Mouse (Mus musculus): ENCODE results near the gene Zfp865.

- peak; percentile 86 for TF ChIP-seq MAZ (IDR thresholded peaks at IDR 0.05; ENCODE audit: low read depth, low read length)
- TF ChIP-seq EP300 (IDR thresholded peaks at IDR 0.05; ENCODE audit: low read length), result no peak
- TF ChIP-seq POLR2A (IDR thresholded peaks at IDR 0.05; ENCODE audit: low read depth, low read length), result peak; percentile 74
- TF ChIP-seq KAT2A (IDR thresholded peaks at IDR 0.05; ENCODE audit: insufficient replicate concordance, low read length), result peak; percentile 90; the same call in 1 of the 2 replicates
- TF ChIP-seq CTCF (conservative IDR thresholded peaks at IDR 0.05 in 1 of 2, IDR thresholded peaks at IDR 0.05 in 1 of 2; ENCODE audit: low read depth in 2 of 2, low read length in 2 of 2), result no peak
- no peak for TF ChIP-seq CHD1 (IDR thresholded peaks at IDR 0.05; ENCODE audit: low read depth, low read length)
- peak; percentile 59 for TF ChIP-seq TCF12 (IDR thresholded peaks at IDR 0.05; ENCODE audit: low read depth, low read length)
- peak; percentile 48 for TF ChIP-seq USF1 (IDR thresholded peaks at IDR 0.05; ENCODE audit: low read depth, low read length)
- peak; percentile 93 for TF ChIP-seq HCFC1 (IDR thresholded peaks at IDR 0.05; ENCODE audit: low read depth, low read length)
- TF ChIP-seq CHD2 (IDR thresholded peaks at IDR 0.05; ENCODE audit: low read length), result peak; percentile 85
- TF ChIP-seq GABPA (IDR thresholded peaks at IDR 0.05; ENCODE audit: insufficient replicate concordance, low read depth, low read length), result peak; percentile 22; the same call in 1 of the 2 replicates
- TF ChIP-seq SIN3A (IDR thresholded peaks at IDR 0.05; ENCODE audit: low read length), result peak; percentile 89
Measured at GRCm38 (mm10) chr7:5080010-5080751, 60.0 kb downstream of the Zfp865 start, which contains the start of gene Epn1.
